Mouse (Mus musculus): ENCODE results near the gene Avpi1.

The Avpi1 gene

GRCm38 (mm10) chr19:42144541-42145167 is 15.8 kb upstream of the Avpi1 start:
- peak; percentile 89 for DNase-seq (ENCODE audit: low read depth)

- peak; percentile 53 for DNase-seq (ENCODE audit: low read depth)
These were observed 15.2 kb upstream of the Avpi1 start for GRCm38 (mm10) chr19:42144067-42144466.

GRCm38 (mm10) chr19:42142757-42143156 is 13.9 kb upstream of the Avpi1 start:
- DNase-seq (ENCODE audit: low read depth) = no peak

GRCm38 (mm10) chr19:42141998-42142397 is 13.1 kb upstream of the Avpi1 start:
- no peak for DNase-seq (ENCODE audit: low read depth)

GRCm38 (mm10) chr19:42139724-42140517 is 11.1 kb upstream of the Avpi1 start:
- DNase-seq (ENCODE audit: low read depth) = no peak

GRCm38 (mm10) chr19:42138517-42139285 is 9.8 kb upstream of the Avpi1 start:
- DNase-seq (ENCODE audit: low read depth) = peak; percentile 33

GRCm38 (mm10) chr19:42137167-42137672 is 8.4 kb upstream of the Avpi1 start:
- DNase-seq (ENCODE audit: low read depth) = no peak

GRCm38 (mm10) chr19:42136126-42136525 is 7.3 kb upstream of the Avpi1 start:
- no peak for DNase-seq (ENCODE audit: low read depth)

GRCm38 (mm10) chr19:42135070-42135469 is 6.2 kb upstream of the Avpi1 start:
- no peak for DNase-seq (ENCODE audit: low read depth)

- DNase-seq (ENCODE audit: low read depth) = peak; percentile 80
These were observed 2.2 kb upstream of the Avpi1 start for GRCm38 (mm10) chr19:42131101-42131500.

GRCm38 (mm10) chr19:42130294-42130606 is 1.4 kb upstream of the Avpi1 start:
- no peak for DNase-seq (ENCODE audit: low read depth)

- no peak for DNase-seq (ENCODE audit: low read depth)
These were observed 842 bp upstream of the Avpi1 start for GRCm38 (mm10) chr19:42129509-42130293.

- no peak for DNase-seq (ENCODE audit: low read depth)
These were observed 663 bp downstream of the Avpi1 start for GRCm38 (mm10) chr19:42128052-42128740.

- no peak for DNase-seq (ENCODE audit: low read depth)
These were observed 1.8 kb downstream of the Avpi1 start for GRCm38 (mm10) chr19:42127024-42127423.

GRCm38 (mm10) chr19:42126219-42126605 is 2.6 kb downstream of the Avpi1 start:
- no peak for DNase-seq (ENCODE audit: low read depth)

- DNase-seq (ENCODE audit: low read depth) = no peak
These were observed 3.2 kb downstream of the Avpi1 start for GRCm38 (mm10) chr19:42125501-42126218.

- DNase-seq (ENCODE audit: low read depth) = no peak
These were observed 4.2 kb downstream of the Avpi1 start for GRCm38 (mm10) chr19:42124684-42125083.

- no peak for DNase-seq (ENCODE audit: low read depth)
These were observed 8.4 kb downstream of the Avpi1 start for GRCm38 (mm10) chr19:42120451-42120850.

GRCm38 (mm10) chr19:42118596-42118995 is 10.3 kb downstream of the Avpi1 start:
- no peak for DNase-seq (ENCODE audit: low read depth)

GRCm38 (mm10) chr19:42118142-42118541 is 10.7 kb downstream of the Avpi1 start:
- no peak for DNase-seq (ENCODE audit: low read depth)

All from 416B (cell line).